In the genomic region with DNA sequence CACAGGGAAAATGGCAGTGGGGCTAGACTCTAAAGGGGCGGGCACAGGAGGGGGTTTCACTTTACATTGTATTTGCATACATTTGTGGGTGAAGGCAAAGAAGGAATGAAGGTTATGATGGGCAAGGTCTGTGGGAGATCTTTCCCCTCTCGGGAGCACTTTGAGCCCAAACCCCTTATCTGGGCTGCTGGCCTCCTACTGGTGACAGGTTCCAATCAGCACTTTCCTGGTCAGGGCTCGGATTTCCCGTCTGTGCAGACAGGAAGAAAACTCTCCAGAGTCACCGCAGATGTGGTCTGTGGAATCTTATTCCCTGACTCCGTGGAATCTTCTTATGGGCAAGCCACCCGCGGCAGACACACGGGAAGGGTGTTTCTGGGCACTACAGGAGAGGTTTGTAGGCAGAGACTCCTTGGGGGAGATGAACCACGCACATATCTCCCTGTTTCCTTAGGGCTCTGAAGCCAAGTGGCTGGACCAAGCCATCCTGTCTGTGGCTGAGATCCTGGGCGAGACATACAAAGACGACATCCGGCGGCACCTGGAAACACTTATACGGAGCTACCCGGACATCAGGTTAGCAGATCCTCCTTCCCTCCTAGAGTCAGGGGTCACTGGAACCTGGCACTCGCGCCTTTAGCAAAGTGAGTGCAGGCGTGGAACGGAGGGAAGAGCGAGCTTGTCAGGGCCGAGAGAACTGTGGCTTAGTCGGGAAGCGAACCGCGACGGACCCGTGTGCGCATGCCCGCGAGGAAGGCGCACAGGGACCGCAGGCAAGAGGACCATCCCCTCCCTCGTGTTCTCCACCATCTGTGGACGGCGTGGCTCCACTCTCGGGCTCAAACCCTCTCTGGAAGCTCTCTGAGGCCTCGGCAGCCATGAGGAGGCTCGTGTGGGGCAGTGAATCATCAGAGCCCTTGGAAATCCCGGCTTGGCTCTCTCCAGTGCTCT, we compare ENCODE assay signal across 8 mouse cellular contexts. TPM values are rescaled to one million over a fixed set of nuclear protein-coding genes. Genes with fewer than 3 reads are reported as not detected.
DNase-seq lines count a peak whose midpoint lies in the region; ATAC-seq and TF ChIP-seq lines count a peak whose summit lies in the region.

No protein-coding gene starts in this region.

- 2% methylated on average over 40 of the region's 40 CpGs for WGBS in forebrain, postnatal 0 days
- 1% methylated on average over 40 of the region's 40 CpGs for WGBS in hindbrain, postnatal 0 days
- under 1% methylated on average over 40 of the region's 40 CpGs for WGBS in lung, embryonic 15.5 days

- peak; percentile 96 for DNase-seq in heart, adult 11 months
- no peak for DNase-seq in heart, postnatal 25 days (ENCODE audit: low spot score)
- peak; percentile 57 for DNase-seq in R1 (ENCODE audit: low read depth, low spot score)
- DNase-seq in forebrain, postnatal 0 days, result peak; percentile 83
- peak; percentile 74 for DNase-seq in hindbrain, postnatal 0 days (ENCODE audit: low spot score)
- DNase-seq in retina, postnatal 1 day, result peak; percentile 70
- no peak for DNase-seq in left cerebral cortex, adult 11 months (ENCODE audit: low spot score)

- H3K27me3 ChIP-seq in forebrain, postnatal 0 days (ENCODE audit: insufficient read depth, low read length), result peaks cover 22% of the 10 kb centered on the region
- H3K27me3 ChIP-seq in hindbrain, postnatal 0 days (ENCODE audit: insufficient read depth, low read length), result peaks cover 24% of the 10 kb centered on the region
- H3K27me3 ChIP-seq in lung, embryonic 15.5 days, result peaks cover 70% of the 10 kb centered on the region

- peaks cover 7% of the 10 kb centered on the region; the same call in 1 of the 2 replicates for H3K4me1 ChIP-seq in forebrain, postnatal 0 days (ENCODE audit: insufficient read depth)
- peaks cover 19% of the 10 kb centered on the region; the same call in 1 of the 2 replicates for H3K4me1 ChIP-seq in hindbrain, postnatal 0 days (ENCODE audit: insufficient read depth, low read length)
- H3K4me1 ChIP-seq in lung, embryonic 15.5 days, result peaks cover 55% of the 10 kb centered on the region

- H3K9me3 ChIP-seq in forebrain, postnatal 0 days (ENCODE audit: low read length), result no peaks in the 10 kb centered on the region
- H3K9me3 ChIP-seq in hindbrain, postnatal 0 days (ENCODE audit: low read length), result no peaks in the 10 kb centered on the region
- H3K9me3 ChIP-seq in lung, embryonic 15.5 days, result no peaks in the 10 kb centered on the region

- H3K4me3 ChIP-seq in forebrain, postnatal 0 days (ENCODE audit: low read depth, low read length), result peak overlapping the region; percentile 30
- H3K4me3 ChIP-seq in hindbrain, postnatal 0 days (ENCODE audit: low read length), result peak overlapping the region; percentile 27
- peak overlapping the region; percentile 37 for H3K4me3 ChIP-seq in lung, embryonic 15.5 days

- intact Hi-C loops in heart, postnatal 25 days (cut with DNase I), result no loop called here

- H3K36me3 ChIP-seq in forebrain, postnatal 0 days (ENCODE audit: insufficient read depth), result no peaks in the 10 kb centered on the region
- no peaks in the 10 kb centered on the region for H3K36me3 ChIP-seq in hindbrain, postnatal 0 days (ENCODE audit: insufficient read depth, low read length)
- no peaks in the 10 kb centered on the region for H3K36me3 ChIP-seq in lung, embryonic 15.5 days

- H3K9ac ChIP-seq in forebrain, postnatal 0 days, result peak overlapping the region; percentile 56
- peak overlapping the region; percentile 46 for H3K9ac ChIP-seq in hindbrain, postnatal 0 days (replicated peaks; ENCODE audit: low read length)
- H3K9ac ChIP-seq in lung, embryonic 15.5 days, result peak overlapping the region; percentile 41; the same call in 1 of the 2 replicates

- TF ChIP-seq CTCF in forebrain, postnatal 0 days (IDR thresholded peaks at IDR 0.05; ENCODE audit: low read depth), result peak; percentile 17; the same call in 1 of the 2 replicates
- TF ChIP-seq CTCF in hindbrain, postnatal 0 days (IDR thresholded peaks at IDR 0.05; ENCODE audit: low read depth), result peak; percentile 21; the same call in 1 of the 2 replicates

- peak; percentile 53 for ATAC-seq in forebrain, postnatal 0 days
- ATAC-seq in hindbrain, postnatal 0 days, result peak; percentile 11; the same call in 1 of the 2 replicates
- ATAC-seq in lung, embryonic 15.5 days (ENCODE audit: borderline replicate concordance, extremely low read depth, low FRiP score, low TSS enrichment), result no peak

- no peak overlapping the region for H3K27ac ChIP-seq in forebrain, postnatal 0 days (ENCODE audit: low read depth, low read length)
- no peak overlapping the region for H3K27ac ChIP-seq in hindbrain, postnatal 0 days
- peak overlapping the region; percentile 7; the same call in 1 of the 2 replicates for H3K27ac ChIP-seq in lung, embryonic 15.5 days

- peak overlapping the region; percentile 52 for H3K4me2 ChIP-seq in forebrain, postnatal 0 days (ENCODE audit: low read depth)
- peak overlapping the region; percentile 63 for H3K4me2 ChIP-seq in hindbrain, postnatal 0 days (ENCODE audit: low read depth, low read length)
- peak overlapping the region; percentile 71 for H3K4me2 ChIP-seq in lung, embryonic 15.5 days

RNA-seq across cellular contexts. Expression of a gene that starts 12.4 kb away (rescaled TPM):
- total RNA-seq in heart, postnatal 25 days (2021), result 1 to 10 TPM; 1.2 to 2.9 TPM
- 2.1 TPM in 2 replicates for total RNA-seq in forebrain, postnatal 0 days (2014; rRNA removed)
- 1.5 and 2.0 TPM in 2 replicates for polyA plus RNA-seq in forebrain, postnatal 0 days (2015; fragmentation: Nextera tagmentation; extraction: Ambion mirVana)
- 0.99 and 2.9 TPM in 2 replicates for total RNA-seq in hindbrain, postnatal 0 days (2014; rRNA removed)
- 1.7 and 2.3 TPM in 2 replicates for polyA plus RNA-seq in hindbrain, postnatal 0 days (2015; fragmentation: Nextera tagmentation; extraction: Ambion mirVana)
- polyA plus RNA-seq in lung, embryonic 15.5 days (2015; fragmentation: Nextera tagmentation; extraction: Ambion mirVana), result 11.7 and 13.5 TPM in 2 replicates

RNA-seq across cellular contexts. Expression of a gene that starts 13.0 kb away (rescaled TPM):
- total RNA-seq in heart, postnatal 25 days (2021), result 10 to 100 TPM; 41.7 to 48.7 TPM
- total RNA-seq in forebrain, postnatal 0 days (2014; rRNA removed), result 1.0 and 4.8 TPM in 2 replicates
- 0.33 and 1.2 TPM in 2 replicates for polyA plus RNA-seq in forebrain, postnatal 0 days (2015; fragmentation: Nextera tagmentation; extraction: Ambion mirVana)
- total RNA-seq in hindbrain, postnatal 0 days (2014; rRNA removed), result 0.14 and 1.4 TPM in 2 replicates
- polyA plus RNA-seq in hindbrain, postnatal 0 days (2015; fragmentation: Nextera tagmentation; extraction: Ambion mirVana), result 0.99 and 1.7 TPM in 2 replicates
- polyA plus RNA-seq in lung, embryonic 15.5 days (2015; fragmentation: Nextera tagmentation; extraction: Ambion mirVana), result 4.3 and 4.5 TPM in 2 replicates

RNA-seq across cellular contexts. Expression of a gene that starts 22.6 kb away (rescaled TPM):
- not detected for total RNA-seq in heart, postnatal 25 days (2021)
- total RNA-seq in forebrain, postnatal 0 days (2014; rRNA removed), result 3.7 and 4.4 TPM in 2 replicates
- polyA plus RNA-seq in forebrain, postnatal 0 days (2015; fragmentation: Nextera tagmentation; extraction: Ambion mirVana), result 10.5 and 12.9 TPM in 2 replicates
- total RNA-seq in hindbrain, postnatal 0 days (2014; rRNA removed), result 4.3 and 11.8 TPM in 2 replicates
- 6.0 and 7.8 TPM in 2 replicates for polyA plus RNA-seq in hindbrain, postnatal 0 days (2015; fragmentation: Nextera tagmentation; extraction: Ambion mirVana)
- polyA plus RNA-seq in lung, embryonic 15.5 days (2015; fragmentation: Nextera tagmentation; extraction: Ambion mirVana), result 0.50 and 0.93 TPM in 2 replicates

RNA-seq across cellular contexts. Expression of a gene that starts 51.7 kb away (rescaled TPM):
- 10 to 100 TPM; 57.5 to 60.2 TPM for total RNA-seq in heart, postnatal 25 days (2021)
- total RNA-seq in forebrain, postnatal 0 days (2014; rRNA removed), result 113 and 139 TPM in 2 replicates
- polyA plus RNA-seq in forebrain, postnatal 0 days (2015; fragmentation: Nextera tagmentation; extraction: Ambion mirVana), result 28.0 and 31.1 TPM in 2 replicates
- total RNA-seq in hindbrain, postnatal 0 days (2014; rRNA removed), result 229 and 236 TPM in 2 replicates
- 28.4 and 30.4 TPM in 2 replicates for polyA plus RNA-seq in hindbrain, postnatal 0 days (2015; fragmentation: Nextera tagmentation; extraction: Ambion mirVana)
- 31.8 and 32.2 TPM in 2 replicates for polyA plus RNA-seq in lung, embryonic 15.5 days (2015; fragmentation: Nextera tagmentation; extraction: Ambion mirVana)

RNA-seq across cellular contexts. Expression of a gene that starts 56.4 kb away (rescaled TPM):
- under 1 TPM; 0.36 to 0.75 TPM for total RNA-seq in heart, postnatal 25 days (2021)
- total RNA-seq in forebrain, postnatal 0 days (2014; rRNA removed), result 5.1 and 5.4 TPM in 2 replicates
- 3.7 and 5.2 TPM in 2 replicates for polyA plus RNA-seq in forebrain, postnatal 0 days (2015; fragmentation: Nextera tagmentation; extraction: Ambion mirVana)
- 11.5 and 22.1 TPM in 2 replicates for total RNA-seq in hindbrain, postnatal 0 days (2014; rRNA removed)
- 11.8 TPM in 2 replicates for polyA plus RNA-seq in hindbrain, postnatal 0 days (2015; fragmentation: Nextera tagmentation; extraction: Ambion mirVana)
- polyA plus RNA-seq in lung, embryonic 15.5 days (2015; fragmentation: Nextera tagmentation; extraction: Ambion mirVana), result 7.0 and 7.1 TPM in 2 replicates

Comparison
In these comparisons a context has a peak if more than half of its experiments do, and no peak if none do; other contexts are left out.
1. DNase-seq: peak in heart, adult 11 months (single experiment), R1 (single experiment), forebrain, postnatal 0 days (single experiment), hindbrain, postnatal 0 days (single experiment) and retina, postnatal 1 day (single experiment); none in heart, postnatal 25 days (single experiment) and left cerebral cortex, adult 11 months (single experiment).
2. Peak in every context shown above with its lines, with median percentiles within 50 percentile points of each other: H3K4me2 ChIP-seq, H3K4me3 ChIP-seq and H3K9ac ChIP-seq.